Mouse (Mus musculus): ENCODE measurements around the gene Frmpd2.
A peak's percentile ranks its signal among the peaks of the same experiment; 100 is the strongest.
"Not testable (repeated sequence)": the region's sequence is repeated elsewhere in the genome, so short reads cannot be mapped to it uniquely, and the experiment has no call there.

Frmpd2 gene

GRCm38 (mm10) chr14:33471331-33471730 is at the start of gene Frmpd2:
Gene Frmpd2 (plus strand): TSS chr14:33471696.
- no peak for DNase-seq

GRCm38 (mm10) chr14:33423003-33423402 is 48.5 kb upstream of the Frmpd2 start:
- DNase-seq = no peak

- no peak for DNase-seq
Measured at GRCm38 (mm10) chr14:33424124-33424523, 47.4 kb upstream of the Frmpd2 start.

DNA sequence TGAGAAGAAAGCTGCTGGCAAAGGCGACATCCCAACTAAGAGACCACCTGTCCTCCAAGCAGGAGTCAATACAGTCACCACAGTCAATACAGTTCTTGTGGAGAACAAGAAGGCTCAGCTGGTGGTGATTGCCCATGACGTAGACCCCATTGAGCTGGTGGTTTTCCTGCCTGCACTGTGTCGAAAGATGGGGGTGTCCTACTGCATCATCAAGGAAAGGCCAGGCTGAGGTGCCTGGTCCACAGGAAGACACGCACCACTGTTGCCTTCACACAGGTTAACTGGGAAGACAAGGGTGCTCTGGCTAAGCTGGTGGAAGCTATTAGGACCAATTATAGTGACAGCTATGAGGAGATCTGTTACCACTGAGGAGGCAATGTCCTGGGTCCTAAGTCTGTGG is 39.0 kb upstream of the Frmpd2 start:
- not testable (repeated sequence) for DNase-seq

GRCm38 (mm10) chr14:33443780-33444179 is 27.7 kb upstream of the Frmpd2 start:
- no peak for DNase-seq

- no peak for DNase-seq
Measured at GRCm38 (mm10) chr14:33445962-33446361, 25.5 kb upstream of the Frmpd2 start.

DNA sequence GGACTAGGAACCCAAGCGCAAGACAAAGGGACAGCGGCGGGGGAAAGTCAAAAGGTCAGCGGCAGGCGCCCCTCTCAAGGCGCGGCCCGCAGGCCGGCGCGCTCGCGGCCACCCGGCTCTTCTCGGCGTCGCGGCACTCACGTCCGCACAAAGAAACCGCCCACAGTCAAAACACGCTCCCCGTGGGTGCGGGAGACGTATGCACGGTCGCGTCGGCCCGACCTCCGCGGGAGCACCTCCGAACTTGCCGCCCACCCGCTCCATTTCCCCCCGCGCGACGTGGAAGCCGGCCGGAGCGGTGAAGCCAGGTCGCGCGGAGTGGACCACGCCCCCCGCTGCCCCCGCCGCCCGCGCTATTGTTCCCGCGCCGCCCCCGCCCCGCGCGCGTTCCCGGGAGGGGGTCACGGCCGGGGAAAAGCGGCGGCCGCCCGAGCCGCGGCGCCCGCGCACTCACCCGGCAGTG is 24.9 kb upstream of the Frmpd2 start:
- DNase-seq = no peak

DNA sequence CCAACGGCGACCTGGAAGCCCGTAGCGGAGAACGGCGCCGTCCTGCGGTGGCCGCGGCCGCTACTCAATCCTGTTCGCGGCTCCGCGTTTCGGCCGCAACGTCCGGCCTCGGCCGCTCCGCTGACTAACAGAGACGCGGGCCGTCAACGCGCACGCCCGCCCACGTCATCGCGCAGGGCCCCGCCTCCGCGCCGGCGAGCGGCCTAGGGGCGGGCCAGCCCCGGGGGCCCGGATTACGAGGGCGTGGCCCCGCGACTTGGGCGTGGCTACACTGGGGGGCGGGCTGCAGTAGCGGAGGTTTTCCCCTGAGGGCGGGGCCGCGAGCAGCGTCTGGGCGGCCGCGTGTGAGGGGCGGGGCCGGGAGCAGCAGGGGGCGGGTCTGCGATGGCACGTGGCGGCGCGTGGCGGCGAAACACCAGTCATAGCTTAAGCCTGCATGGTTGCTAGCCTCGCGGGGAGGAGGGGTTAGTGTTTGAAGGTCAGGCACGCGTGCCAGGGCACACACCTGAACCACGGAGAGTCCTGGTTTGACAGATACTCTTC is 24.4 kb upstream of the Frmpd2 start, which contains the start of gene Mapk8:
Mapk8 (minus strand) TSS at position 132 of the 543 bp plus-strand sequence.
- peak; percentile 100 for DNase-seq

GRCm38 (mm10) chr14:33448276-33448675 is 23.2 kb upstream of the Frmpd2 start:
- no peak for DNase-seq

DNA sequence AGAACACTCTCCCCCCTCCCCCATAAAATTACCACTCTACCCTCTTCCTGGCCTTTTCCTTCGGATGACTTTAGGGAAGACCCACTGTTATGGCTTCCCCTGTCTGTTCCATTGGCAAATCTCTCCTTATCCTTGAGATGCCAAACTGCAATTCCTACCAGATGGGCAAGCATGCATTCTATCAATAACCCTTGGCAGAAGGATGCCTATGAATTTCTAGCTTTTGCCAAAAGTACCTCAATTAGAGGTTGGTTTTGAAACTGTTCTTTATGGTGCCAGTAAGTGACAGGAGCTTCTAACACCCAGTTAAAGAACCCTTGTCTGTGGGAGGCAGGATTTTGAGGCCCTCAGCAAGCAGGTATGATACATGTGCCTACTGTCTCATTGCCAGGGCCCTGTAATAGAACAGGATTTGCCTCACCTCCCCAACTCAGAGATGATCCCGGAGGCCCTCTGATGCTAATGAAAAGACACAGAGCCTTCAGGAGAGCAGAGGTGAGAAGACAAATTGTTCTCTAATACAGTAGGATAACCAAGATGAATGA is 22.1 kb upstream of the Frmpd2 start:
- DNase-seq = no peak

DNA sequence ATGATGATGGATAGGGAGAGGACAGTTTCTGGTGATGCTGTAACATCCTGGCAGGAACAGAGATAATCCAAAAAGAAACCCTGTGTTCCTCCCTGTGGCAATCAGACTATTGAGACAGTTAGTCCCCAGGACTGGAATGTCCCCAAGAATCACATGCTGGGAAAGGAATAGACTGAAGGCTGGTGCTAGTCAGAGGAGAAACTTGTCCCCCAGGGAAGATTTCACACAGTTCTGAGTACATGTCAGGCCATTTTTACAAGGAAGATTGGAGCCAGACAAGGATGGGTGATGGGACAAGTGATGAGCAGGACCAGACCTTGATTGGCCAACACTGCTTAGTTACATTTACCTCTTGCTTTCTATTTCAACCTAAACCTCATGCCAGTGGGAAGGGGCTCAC is 21.2 kb upstream of the Frmpd2 start:
- DNase-seq = no peak

GRCm38 (mm10) chr14:33463658-33464057 is 7.8 kb upstream of the Frmpd2 start:
- no peak for DNase-seq

DNA sequence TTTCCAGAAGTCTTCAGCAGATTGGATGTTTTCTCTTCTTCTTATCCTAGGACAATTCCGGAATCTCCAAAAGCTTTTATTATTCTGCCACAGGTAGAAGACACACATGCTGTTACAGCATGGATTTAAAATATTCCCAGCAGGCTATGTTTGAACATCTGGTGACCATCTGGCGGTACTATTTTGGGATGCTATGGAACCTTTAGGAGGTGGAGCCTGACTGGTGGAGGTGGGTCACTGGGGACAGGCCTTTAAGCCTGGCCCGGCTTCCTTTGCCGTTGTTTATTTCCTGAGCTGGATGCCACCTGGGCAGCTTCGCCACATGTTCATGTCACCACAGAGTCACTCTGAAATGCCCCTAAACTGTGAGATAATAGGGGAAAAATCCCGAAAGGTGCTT is 3.7 kb upstream of the Frmpd2 start:
- DNase-seq = no peak

DNA sequence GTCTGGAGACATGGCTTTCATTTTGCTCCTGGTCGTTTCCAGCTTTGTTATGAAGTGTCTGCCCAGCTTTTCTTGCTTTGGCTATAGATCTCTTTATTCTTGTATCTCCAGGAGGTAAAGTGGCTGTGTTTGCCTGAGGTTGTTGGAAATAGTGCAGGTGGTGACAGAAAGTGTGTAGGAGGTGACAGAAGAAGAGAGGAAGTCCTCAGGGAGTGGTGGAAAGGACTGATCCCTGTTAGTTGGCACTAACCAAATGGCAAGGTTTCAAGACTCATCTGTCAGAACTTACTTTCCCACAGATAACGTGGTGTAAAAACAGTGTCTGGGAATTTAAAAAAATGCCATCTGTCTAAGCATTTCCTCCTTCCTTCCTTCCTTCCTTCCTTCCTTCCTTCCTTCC is 3.0 kb downstream of the Frmpd2 start:
- no peak for DNase-seq

DNA sequence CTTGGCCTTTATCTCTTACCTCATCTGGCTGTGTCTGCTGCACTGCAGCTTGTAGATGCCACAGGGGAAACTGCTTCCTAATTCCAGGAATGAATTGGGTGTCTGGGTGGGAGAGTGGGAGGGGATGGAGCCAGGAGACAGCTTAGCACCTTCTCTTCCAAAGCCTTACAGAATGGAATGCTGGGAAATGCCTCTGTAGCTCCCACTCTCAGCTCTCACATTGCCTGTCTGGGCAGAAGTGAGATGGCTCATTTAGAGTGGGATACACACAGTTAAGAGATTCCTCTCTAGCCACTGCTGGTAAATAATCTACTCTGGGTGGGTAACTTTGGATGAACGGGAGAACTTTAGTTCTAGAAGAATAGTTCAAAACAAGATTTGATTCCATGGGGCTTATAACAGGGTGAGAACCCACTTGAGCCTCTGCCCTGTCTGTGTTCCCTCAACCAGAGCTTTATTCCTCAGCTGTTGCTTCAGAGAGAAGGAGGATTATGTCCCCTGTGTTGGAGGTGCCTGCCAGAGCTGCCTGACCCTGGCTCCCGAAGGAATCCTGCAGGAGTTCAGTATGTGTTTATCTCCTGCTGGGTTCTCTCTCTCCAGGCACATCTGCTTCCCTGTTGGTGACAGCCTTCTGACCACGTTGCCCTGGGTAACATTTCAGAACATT is 4.7 kb downstream of the Frmpd2 start:
- DNase-seq = no peak

DNA sequence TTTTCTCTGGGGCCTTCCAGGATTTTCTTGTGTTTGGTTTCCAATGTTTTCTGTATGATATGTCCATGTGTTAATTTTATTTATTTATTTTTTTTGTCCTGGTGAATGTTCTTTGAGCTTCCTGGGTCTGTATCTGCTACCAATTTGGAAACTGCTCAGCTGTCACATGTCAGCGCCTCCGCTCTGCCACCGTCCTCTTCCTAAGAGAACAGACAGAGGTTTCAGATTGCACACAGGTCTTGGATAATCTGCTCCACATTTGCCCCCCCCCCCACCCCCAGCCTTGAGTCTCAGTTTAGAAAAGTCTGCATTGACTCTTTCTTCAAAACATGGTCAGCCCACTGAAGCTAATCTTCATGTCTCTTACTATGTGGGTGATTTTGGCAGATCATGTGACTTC is 10.5 kb downstream of the Frmpd2 start:
- no peak for DNase-seq

- no peak for DNase-seq
Measured at GRCm38 (mm10) chr14:33487805-33488550, 16.5 kb downstream of the Frmpd2 start.

DNA sequence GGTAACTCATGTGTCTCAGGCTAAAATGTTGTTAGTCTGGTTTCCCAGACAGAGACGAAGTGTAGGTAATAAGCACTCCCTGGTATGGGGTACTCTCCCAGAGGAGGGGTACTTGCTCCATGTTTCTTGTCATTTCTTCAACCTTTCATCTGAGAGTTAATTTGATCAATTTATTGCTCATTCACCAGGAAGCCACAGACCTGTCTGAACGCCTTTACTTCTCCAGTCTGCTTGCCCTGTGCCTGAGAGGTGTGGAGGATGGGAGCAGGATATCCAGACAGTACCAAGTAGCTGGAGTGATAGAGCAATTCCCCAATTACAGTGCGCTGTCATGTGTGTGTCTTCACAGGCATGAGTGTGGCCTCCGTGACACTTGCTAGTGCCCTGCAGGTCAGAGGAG is 23.7 kb downstream of the Frmpd2 start:
- DNase-seq = no peak

DNA sequence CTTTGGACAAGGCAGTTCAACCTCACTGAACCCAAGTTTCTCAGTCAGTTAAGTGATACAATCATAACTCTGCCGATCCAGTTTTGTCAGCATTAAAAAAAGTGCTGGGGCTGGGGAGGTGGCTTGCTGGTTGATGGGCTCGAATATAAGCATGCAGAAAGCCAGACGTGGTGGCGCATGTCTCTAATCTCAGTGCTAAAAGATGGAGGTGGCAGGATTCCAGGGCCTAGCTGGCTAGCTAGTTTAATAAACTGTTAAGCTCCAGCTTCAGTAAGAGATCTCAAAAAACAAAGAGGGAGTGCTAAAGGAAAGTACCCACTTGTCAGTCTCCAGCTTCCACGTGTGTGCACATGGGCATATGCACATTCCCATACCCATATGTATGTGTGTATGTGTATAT is 25.9 kb downstream of the Frmpd2 start:
- no peak for DNase-seq

GRCm38 (mm10) chr14:33498849-33499248 is 27.4 kb downstream of the Frmpd2 start:
- no peak for DNase-seq

GRCm38 (mm10) chr14:33500631-33501030 is 29.1 kb downstream of the Frmpd2 start:
- no peak for DNase-seq

GRCm38 (mm10) chr14:33503311-33503710 is 31.8 kb downstream of the Frmpd2 start:
- DNase-seq = no peak

DNA sequence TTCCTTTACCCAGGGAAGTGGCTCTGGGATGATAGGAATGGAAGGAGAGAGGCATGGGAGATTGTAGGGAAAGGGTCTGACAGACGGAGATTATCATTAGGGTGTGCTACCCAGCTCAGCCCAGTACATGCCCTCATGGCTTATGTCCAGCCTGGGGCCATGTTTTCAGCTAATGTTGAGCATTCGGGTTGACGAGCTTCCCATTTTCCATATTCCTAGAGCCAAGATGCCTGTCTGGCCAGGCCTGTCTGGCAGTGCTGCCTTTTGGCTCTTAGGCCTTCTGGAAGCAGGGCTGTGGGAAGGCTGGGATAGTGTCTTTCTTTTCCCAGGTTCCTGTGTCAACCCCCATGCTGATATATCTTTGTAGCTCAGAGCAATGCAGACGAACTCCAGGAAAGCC is 35.2 kb downstream of the Frmpd2 start:
- no peak for DNase-seq

DNA sequence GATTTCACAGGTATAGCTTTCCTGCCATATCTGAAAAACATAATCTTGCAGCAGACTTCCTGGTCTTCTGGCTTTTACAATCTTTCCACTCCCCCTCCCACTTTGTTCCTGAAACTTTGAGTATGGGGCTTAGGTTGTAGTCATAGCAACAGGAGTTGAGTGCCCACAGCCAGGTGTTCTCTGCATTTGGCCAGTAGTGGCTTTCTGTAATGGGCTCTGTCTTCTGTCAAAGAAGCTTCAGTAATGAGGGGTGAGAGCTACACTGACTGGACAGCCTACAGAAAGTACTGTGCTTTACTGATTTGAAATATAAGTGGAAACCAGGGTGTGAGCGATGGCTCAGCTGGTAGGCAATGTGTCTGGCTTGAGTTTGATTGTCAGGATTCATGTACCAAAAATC is 37.2 kb downstream of the Frmpd2 start:
- no peak for DNase-seq

All from thymus, postnatal 4 days (tissue).